Mouse (Mus musculus): Measurements from ENCODE around the gene Rnd1.

DNA sequence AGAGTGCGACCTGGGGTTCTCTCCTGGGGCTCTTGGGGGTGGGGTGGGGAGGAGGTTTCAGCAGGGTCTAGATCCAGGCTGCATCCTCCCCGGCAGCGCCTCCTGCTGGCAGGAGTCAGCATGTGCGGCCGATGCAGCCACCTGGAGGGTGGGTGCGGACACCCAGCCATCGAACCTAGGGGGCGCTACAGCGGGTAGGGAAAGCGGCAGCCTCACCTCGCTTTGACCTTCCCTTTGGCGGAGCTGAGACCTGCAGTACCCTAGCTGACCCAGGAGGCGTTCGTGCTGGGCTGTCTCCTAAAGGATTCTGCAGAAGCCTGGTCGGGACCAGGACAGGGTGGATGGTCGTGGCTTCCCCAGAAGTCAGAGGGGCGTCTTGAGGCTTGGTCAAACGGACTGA is 45.8 kb downstream of the Rnd1 start:
- TF ChIP-seq CTCF (IDR thresholded peaks at IDR 0.05; ENCODE audit: borderline replicate concordance, insufficient read depth, low read length) (peak; percentile 87), POLR2A (IDR thresholded peaks at IDR 0.05; ENCODE audit: low read depth, low read length) (no peak)

Data from embryonic fibroblast, embryonic 13.5 days (primary cell).